Mouse (Mus musculus): ENCODE data around the gene Ctrl.

The Ctrl gene

GRCm38 (mm10) chr8:105933762-105934161 is at the start of gene Ctrl:
Gene Ctrl (minus strand): TSS chr8:105933862.
- CTCF ChIA-PET, result no interaction called here

GRCm38 (mm10) chr8:105983406-105983805 is 49.7 kb upstream of the Ctrl start:
- CTCF ChIA-PET, result interaction anchor here (0.6 to 0.7 kb wide), 2 partner anchors 18 to 89 kb away, joined by 3 to 6 read pairs; no protein-coding TSS in a partner anchor

- CTCF ChIA-PET, result no interaction called here
Measured at GRCm38 (mm10) chr8:105981146-105981545, 47.5 kb upstream of the Ctrl start.

- CTCF ChIA-PET, result no interaction called here
Measured at GRCm38 (mm10) chr8:105979325-105979724, 45.7 kb upstream of the Ctrl start, which contains the start of gene Dpep3. Gene Dpep3 (minus strand): TSS chr8:105979429.

GRCm38 (mm10) chr8:105975363-105975762 is 41.7 kb upstream of the Ctrl start:
- CTCF ChIA-PET, result interaction anchor here (0.5 kb wide), 1 partner anchor 373 kb away, joined by 4 read pairs; no protein-coding TSS in a partner anchor

GRCm38 (mm10) chr8:105971019-105971720 is 37.5 kb upstream of the Ctrl start:
- CTCF ChIA-PET, result no interaction called here

GRCm38 (mm10) chr8:105969367-105969766 is 35.7 kb upstream of the Ctrl start:
- CTCF ChIA-PET, result no interaction called here

- CTCF ChIA-PET, result no interaction called here
Measured at GRCm38 (mm10) chr8:105966692-105967311, 33.1 kb upstream of the Ctrl start.

- CTCF ChIA-PET, result no interaction called here
Measured at GRCm38 (mm10) chr8:105965905-105966341, 32.3 kb upstream of the Ctrl start, which contains the start of gene Slc12a4. Gene Slc12a4 (minus strand): TSS chr8:105966097.

- CTCF ChIA-PET, result no interaction called here
Measured at GRCm38 (mm10) chr8:105965266-105965904, 31.7 kb upstream of the Ctrl start.

- CTCF ChIA-PET, result interaction anchor here (0.6 kb wide), 1 partner anchor 373 kb away, joined by 3 read pairs; no protein-coding TSS in a partner anchor
Measured at GRCm38 (mm10) chr8:105964506-105965265, 31.0 kb upstream of the Ctrl start.

GRCm38 (mm10) chr8:105961536-105961935 is 27.9 kb upstream of the Ctrl start:
- CTCF ChIA-PET, result no interaction called here

- CTCF ChIA-PET, result no interaction called here
Measured at GRCm38 (mm10) chr8:105961101-105961500, 27.4 kb upstream of the Ctrl start.

GRCm38 (mm10) chr8:105959350-105959749 is 25.7 kb upstream of the Ctrl start:
- CTCF ChIA-PET, result no interaction called here

GRCm38 (mm10) chr8:105957813-105958212 is 24.2 kb upstream of the Ctrl start:
- CTCF ChIA-PET, result interaction anchor here (0.5 to 0.6 kb wide), 2 partner anchors 9 to 402 kb away, joined by 3 to 12 read pairs; no protein-coding TSS in a partner anchor

GRCm38 (mm10) chr8:105956556-105956955 is 22.9 kb upstream of the Ctrl start:
- CTCF ChIA-PET, result no interaction called here

- CTCF ChIA-PET, result interaction anchor here (0.6 kb wide), 1 partner anchor 60 kb away, joined by 3 read pairs; no protein-coding TSS in a partner anchor
Measured at GRCm38 (mm10) chr8:105951057-105951659, 17.5 kb upstream of the Ctrl start.

GRCm38 (mm10) chr8:105949350-105949749 is 15.7 kb upstream of the Ctrl start:
- CTCF ChIA-PET, result interaction anchor here (0.6 kb wide), 1 partner anchor 9 kb away, joined by 12 read pairs; no protein-coding TSS in a partner anchor

GRCm38 (mm10) chr8:105943321-105943739 is 9.7 kb upstream of the Ctrl start, which contains the start of gene Lcat:
Gene Lcat (minus strand): TSS chr8:105943382.
- CTCF ChIA-PET, result no interaction called here

- CTCF ChIA-PET, result no interaction called here
Measured at GRCm38 (mm10) chr8:105942542-105942941, 8.9 kb upstream of the Ctrl start.

- CTCF ChIA-PET, result no interaction called here
Measured at GRCm38 (mm10) chr8:105942026-105942425, 8.4 kb upstream of the Ctrl start.
